Mouse (Mus musculus) cerebellum, adult 2 months (tissue): ENCODE results near the gene Syngr2.

Source experiments
- CTCF ChIP-seq: fragments of 200-500 bp; IDR thresholded peaks from 2 replicates; pipeline ENCODE4 v1.5.1; 2011; ENCODE audit warnings: low read depth, mild to moderate bottlenecking, control low read depth, low read length, moderate library complexity, borderline replicate concordance; ENCODE audit not compliant: insufficient read depth
- POLR2A ChIP-seq: fragments of 200-500 bp; IDR thresholded peaks from 2 replicates; pipeline ENCODE4 v1.6.1; 2011; ENCODE audit warnings: low read length, control low read depth, borderline replicate concordance; ENCODE audit not compliant: insufficient read depth

DNA sequence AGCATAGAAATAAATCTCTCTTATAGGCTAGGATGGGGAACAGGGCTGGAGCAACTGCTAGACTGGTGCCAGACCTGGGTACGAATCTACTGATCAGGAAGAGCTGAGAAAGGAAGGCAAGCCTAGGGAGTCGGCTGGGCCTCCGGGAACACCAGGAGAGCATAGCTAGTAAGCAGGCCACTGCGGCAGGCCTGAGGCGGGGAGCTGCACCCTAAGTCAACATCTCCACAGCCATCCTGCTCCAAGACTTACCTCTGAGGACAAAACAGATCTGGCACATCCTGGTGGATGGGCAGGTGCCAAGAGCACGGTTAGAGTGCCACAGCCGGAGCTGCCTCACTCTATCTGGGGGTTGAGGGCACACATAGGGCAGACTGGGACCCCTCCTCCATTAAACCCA, 10.7 kb downstream of the Syngr2 start:
- TF ChIP-seq CTCF (no peak), POLR2A (no peak)
